18 mouse cellular contexts compared by ENCODE assay signal in genomic region chr1:138822985-138823322, GRCm38 (mm10). TPM values are rescaled to one million over a fixed set of nuclear protein-coding genes. Genes with fewer than 3 reads are reported as not detected.
DNase-seq lines count a peak whose midpoint lies in the region; ATAC-seq and TF ChIP-seq lines count a peak whose summit lies in the region.
"Had no signal": no experiment of that assay in that cellular context is flagged by ENCODE, and none has a peak within 500 bp of the region (broad histone marks: within the 10 kb centered on the region; RNA-seq: fewer than 3 reads in every experiment).

No protein-coding gene starts in this region.

- WGBS in forebrain, embryonic 15.5 days: 90% methylated on average over 1 of the region's 1 CpGs
- WGBS in forebrain, postnatal 0 days: 100% methylated on average over 1 of the region's 1 CpGs
- 67% methylated on average over 1 of the region's 1 CpGs for WGBS in liver, embryonic 16.5 days (ENCODE audit: insufficient replicate concordance)
- WGBS in liver, postnatal 0 days (ENCODE audit: insufficient replicate concordance): 74% methylated on average over 1 of the region's 1 CpGs
- WGBS in midbrain, postnatal 0 days: 100% methylated on average over 1 of the region's 1 CpGs

- no peak for DNase-seq in forebrain, postnatal 0 days
- no peak for DNase-seq in liver, postnatal 0 days
- DNase-seq in midbrain, postnatal 0 days (ENCODE audit: low spot score): no peak
- DNase-seq in lung, postnatal 4 days: no peak
- DNase-seq: adrenal gland, adult 8-10 months; B cell, adult 2 months; cerebellum, adult 11-12 months; heart, adult 18-20 months; kidney, adult 11 months; kidney, postnatal 4 days; lung, adult 2 months; spleen, adult 18-20 months had no signal

- no peak overlapping the region for H3K9ac ChIP-seq in forebrain, embryonic 15.5 days (replicated peaks)
- H3K9ac ChIP-seq in forebrain, postnatal 0 days: no peak overlapping the region
- H3K9ac ChIP-seq in liver, embryonic 16.5 days (ENCODE audit: low read depth, low read length): no peak overlapping the region
- H3K9ac ChIP-seq in liver, postnatal 0 days (replicated peaks): no peak overlapping the region
- H3K9ac ChIP-seq in midbrain, postnatal 0 days (replicated peaks; ENCODE audit: low read length, poor library complexity, severe bottlenecking): no peak overlapping the region
- H3K9ac ChIP-seq: hindbrain, embryonic 15.5 days; stomach, embryonic 15.5 days had no signal

- no peak for TF ChIP-seq CTCF in forebrain, postnatal 0 days (IDR thresholded peaks at IDR 0.05; ENCODE audit: low read depth)
- TF ChIP-seq CTCF in liver, postnatal 0 days (IDR thresholded peaks at IDR 0.05; ENCODE audit: low read depth): no peak
- no peak for TF ChIP-seq CTCF in midbrain, postnatal 0 days (IDR thresholded peaks at IDR 0.05)

- 0 out of 2 replicates have a peak, but pooled peaks have one; percentile 48 for ATAC-seq in forebrain, embryonic 15.5 days (replicated peaks)
- no peak for ATAC-seq in forebrain, postnatal 0 days
- 0 out of 2 replicates have a peak, but pooled peaks have one; percentile 24 for ATAC-seq in liver, embryonic 16.5 days (ENCODE audit: low read depth)
- no peak for ATAC-seq in liver, postnatal 0 days
- peak; percentile 41 for ATAC-seq in megakaryocyte, adult 5-6 weeks (ENCODE audit: poor library complexity, severe bottlenecking)
- peak; percentile 70; the same call in 1 of the 2 replicates for ATAC-seq in midbrain, postnatal 0 days (ENCODE audit: low FRiP score)
- no peak for ATAC-seq in frontal cortex, adult (ENCODE audit: low TSS enrichment)

- no peaks in the 10 kb centered on the region for H3K4me1 ChIP-seq in forebrain, embryonic 15.5 days
- H3K4me1 ChIP-seq in forebrain, postnatal 0 days (ENCODE audit: insufficient read depth): no peaks in the 10 kb centered on the region
- H3K4me1 ChIP-seq in liver, embryonic 16.5 days (ENCODE audit: control insufficient read depth, low read depth, low read length): no peaks in the 10 kb centered on the region
- no peaks in the 10 kb centered on the region for H3K4me1 ChIP-seq in liver, postnatal 0 days (ENCODE audit: insufficient read depth)
- H3K4me1 ChIP-seq in midbrain, postnatal 0 days (ENCODE audit: insufficient read depth, low read length): no peaks in the 10 kb centered on the region
- H3K4me1 ChIP-seq: hindbrain, embryonic 15.5 days; stomach, embryonic 15.5 days had no signal

- no peaks in the 10 kb centered on the region for H3K36me3 ChIP-seq in forebrain, embryonic 15.5 days
- no peaks in the 10 kb centered on the region for H3K36me3 ChIP-seq in forebrain, postnatal 0 days (ENCODE audit: insufficient read depth)
- H3K36me3 ChIP-seq in liver, embryonic 16.5 days (ENCODE audit: control insufficient read depth, insufficient read depth): no peaks in the 10 kb centered on the region
- no peaks in the 10 kb centered on the region for H3K36me3 ChIP-seq in liver, postnatal 0 days (replicated peaks; ENCODE audit: insufficient read depth, low read length)
- no peaks in the 10 kb centered on the region for H3K36me3 ChIP-seq in midbrain, postnatal 0 days (ENCODE audit: insufficient read depth, low read length)
- H3K36me3 ChIP-seq: hindbrain, embryonic 15.5 days; stomach, embryonic 15.5 days had no signal

- H3K9me3 ChIP-seq in forebrain, embryonic 15.5 days: no peaks in the 10 kb centered on the region
- H3K9me3 ChIP-seq in forebrain, postnatal 0 days (ENCODE audit: low read length): no peaks in the 10 kb centered on the region
- H3K9me3 ChIP-seq in liver, embryonic 16.5 days (replicated peaks; ENCODE audit: control insufficient read depth, low read length): no peaks in the 10 kb centered on the region
- H3K9me3 ChIP-seq in liver, postnatal 0 days (ENCODE audit: low read length): no peaks in the 10 kb centered on the region
- H3K9me3 ChIP-seq in midbrain, postnatal 0 days (ENCODE audit: low read length): no peaks in the 10 kb centered on the region
- H3K9me3 ChIP-seq: hindbrain, embryonic 15.5 days; stomach, embryonic 15.5 days had no signal

- no peak overlapping the region for H3K4me3 ChIP-seq in forebrain, embryonic 15.5 days
- no peak overlapping the region for H3K4me3 ChIP-seq in forebrain, postnatal 0 days (ENCODE audit: low read depth, low read length)
- H3K4me3 ChIP-seq in liver, embryonic 16.5 days (ENCODE audit: low read depth, low read length): no peak overlapping the region
- no peak overlapping the region for H3K4me3 ChIP-seq in liver, postnatal 0 days (ENCODE audit: low read depth, low read length)
- H3K4me3 ChIP-seq in midbrain, postnatal 0 days (ENCODE audit: low read depth, low read length): no peak overlapping the region
- H3K4me3 ChIP-seq: hindbrain, embryonic 15.5 days; stomach, embryonic 15.5 days had no signal

- H3K27ac ChIP-seq in forebrain, embryonic 15.5 days (replicated peaks): no peak overlapping the region
- no peak overlapping the region for H3K27ac ChIP-seq in forebrain, postnatal 0 days (ENCODE audit: low read depth, low read length)
- H3K27ac ChIP-seq in liver, embryonic 16.5 days (ENCODE audit: low read length): no peak overlapping the region
- H3K27ac ChIP-seq in liver, postnatal 0 days (ENCODE audit: low read depth): no peak overlapping the region
- no peak overlapping the region for H3K27ac ChIP-seq in midbrain, postnatal 0 days (ENCODE audit: low read depth, low read length)
- H3K27ac ChIP-seq: hindbrain, embryonic 15.5 days; stomach, embryonic 15.5 days had no signal

- no peak overlapping the region for H3K4me2 ChIP-seq in forebrain, embryonic 15.5 days (replicated peaks)
- no peak overlapping the region for H3K4me2 ChIP-seq in forebrain, postnatal 0 days (ENCODE audit: low read depth)
- no peak overlapping the region for H3K4me2 ChIP-seq in liver, embryonic 16.5 days (ENCODE audit: low read depth, low read length)
- H3K4me2 ChIP-seq in liver, postnatal 0 days (ENCODE audit: low read depth, low read length): no peak overlapping the region
- no peak overlapping the region for H3K4me2 ChIP-seq in midbrain, postnatal 0 days (ENCODE audit: low read depth, low read length, poor library complexity, severe bottlenecking)
- H3K4me2 ChIP-seq: hindbrain, embryonic 15.5 days; stomach, embryonic 15.5 days had no signal

- no peaks in the 10 kb centered on the region for H3K27me3 ChIP-seq in forebrain, embryonic 15.5 days
- no peaks in the 10 kb centered on the region for H3K27me3 ChIP-seq in forebrain, postnatal 0 days (ENCODE audit: insufficient read depth, low read length)
- H3K27me3 ChIP-seq in liver, embryonic 16.5 days (ENCODE audit: control insufficient read depth, insufficient read depth, low read depth, low read length): no peaks in the 10 kb centered on the region
- H3K27me3 ChIP-seq in liver, postnatal 0 days (ENCODE audit: insufficient read depth, low read length): no peaks in the 10 kb centered on the region
- no peaks in the 10 kb centered on the region for H3K27me3 ChIP-seq in midbrain, postnatal 0 days (ENCODE audit: insufficient read depth, low read length)
- H3K27me3 ChIP-seq: hindbrain, embryonic 15.5 days; stomach, embryonic 15.5 days had no signal

- no peak for TF ChIP-seq EP300 in liver, postnatal 0 days (IDR thresholded peaks at IDR 0.05; ENCODE audit: low read depth)

RNA-seq across cellular contexts. Expression of gene Lhx9, which starts 25.4 kb away (rescaled TPM):
- 20.6 and 25.2 TPM in 2 replicates for polyA plus RNA-seq in forebrain, embryonic 15.5 days (2015; fragmentation: Nextera tagmentation; extraction: Ambion mirVana)
- 19.1 and 30.9 TPM in 2 replicates for total RNA-seq in forebrain, postnatal 0 days (2014; rRNA removed)
- polyA plus RNA-seq in forebrain, postnatal 0 days (2015; fragmentation: Nextera tagmentation; extraction: Ambion mirVana): 6.4 and 26.8 TPM in 2 replicates
- 0.02 TPM in 1 of 2 replicates, not detected in the other for polyA plus RNA-seq in liver, embryonic 16.5 days (2015; fragmentation: Nextera tagmentation; extraction: Ambion mirVana)
- polyA plus RNA-seq in liver, postnatal 0 days (2015; fragmentation: Nextera tagmentation; extraction: Ambion mirVana): 0.04 TPM in 2 replicates
- total RNA-seq in megakaryocyte, adult 5-6 weeks (2015): not detected in 2 replicates
- not detected in 2 replicates for total RNA-seq in megakaryocyte, adult 5-6 weeks (2017)
- 125 and 129 TPM in 2 replicates for total RNA-seq in midbrain, postnatal 0 days (2014; rRNA removed)
- 63.1 and 76.9 TPM in 2 replicates for polyA plus RNA-seq in midbrain, postnatal 0 days (2015; fragmentation: Nextera tagmentation; extraction: Ambion mirVana)
- total RNA-seq: adrenal gland, adult 8-10 months; heart, adult 18-20 months had no signal
- polyA plus RNA-seq: lung, adult 2 months had no signal

RNA-seq across cellular contexts. Expression of gene 2310009B15Rik, which starts 33.7 kb away (rescaled TPM):
- polyA plus RNA-seq in forebrain, embryonic 15.5 days (2015; fragmentation: Nextera tagmentation; extraction: Ambion mirVana): 29.7 and 35.5 TPM in 2 replicates
- 33.0 and 37.4 TPM in 2 replicates for total RNA-seq in forebrain, postnatal 0 days (2014; rRNA removed)
- 41.9 and 45.8 TPM in 2 replicates for polyA plus RNA-seq in forebrain, postnatal 0 days (2015; fragmentation: Nextera tagmentation; extraction: Ambion mirVana)
- polyA plus RNA-seq in liver, embryonic 16.5 days (2015; fragmentation: Nextera tagmentation; extraction: Ambion mirVana): 8.7 and 11.8 TPM in 2 replicates
- polyA plus RNA-seq in liver, postnatal 0 days (2015; fragmentation: Nextera tagmentation; extraction: Ambion mirVana): 28.0 and 28.2 TPM in 2 replicates
- 18.4 and 20.6 TPM in 2 replicates for total RNA-seq in megakaryocyte, adult 5-6 weeks (2015)
- total RNA-seq in megakaryocyte, adult 5-6 weeks (2017): 11.7 and 29.1 TPM in 2 replicates
- 35.6 and 68.9 TPM in 2 replicates for total RNA-seq in midbrain, postnatal 0 days (2014; rRNA removed)
- polyA plus RNA-seq in midbrain, postnatal 0 days (2015; fragmentation: Nextera tagmentation; extraction: Ambion mirVana): 49.7 and 50.9 TPM in 2 replicates

Comparison
In these comparisons a context has a peak if more than half of its experiments do, and no peak if none do; other contexts are left out.
1. ATAC-seq: peak in forebrain, embryonic 15.5 days (single experiment), liver, embryonic 16.5 days (single experiment), megakaryocyte, adult 5-6 weeks (single experiment) and midbrain, postnatal 0 days (single experiment); none in forebrain, postnatal 0 days (single experiment), liver, postnatal 0 days (single experiment) and frontal cortex, adult (single experiment).